Mouse (Mus musculus) bone marrow, adult 2 months (tissue): ENCODE measurements around the gene Rwdd3. TPM values are rescaled to one million over a fixed set of nuclear protein-coding genes. Genes with fewer than 3 reads are reported as not detected.

Source experiments
- H3K27ac ChIP-seq: fragments of 200-500 bp; 2 replicates; pipeline ENCODE4 v1.5.1; 2012; ENCODE audit warnings: low read depth, mild to moderate bottlenecking, control low read depth, inconsistent platforms, low read length; ENCODE audit not compliant: control insufficient read depth, poor library complexity, insufficient read depth
- H3K4me1 ChIP-seq: fragments of 200-500 bp; 2 replicates; pipeline ENCODE4 v1.6.1; 2011; ENCODE audit warnings: low read length; ENCODE audit not compliant: control insufficient read depth, insufficient read depth
- H3K4me3 ChIP-seq: fragments of 200-500 bp; replicated peaks from 2 replicates; pipeline ENCODE3; 2011; ENCODE audit warnings: mild to moderate bottlenecking, low read depth, low read length, control low read depth; ENCODE audit not compliant: control insufficient read depth
- CTCF ChIP-seq: fragments of 200-500 bp; IDR thresholded peaks from 2 replicates; pipeline ENCODE4 v1.5.1; 2011; ENCODE audit warnings: low read length, control low read depth; ENCODE audit not compliant: control insufficient read depth, insufficient read depth
- POLR2A ChIP-seq: fragments of 200-500 bp; IDR thresholded peaks from 2 replicates; pipeline ENCODE4 v1.6.1; 2011; ENCODE audit warnings: low read depth, mild to moderate bottlenecking, control low read depth, low read length, borderline replicate concordance; ENCODE audit not compliant: control insufficient read depth
- WGBS: fragments of 180-500 bp; shearing (Covaris S2); methylation state at CpG from one replicate; pipeline ENCODE4 v1.1.7; 2018; 5-methylcytosine and 5-hydroxymethylcytosine counted together
- polyA plus RNA-seq: library from polyadenylated mRNA; stranded (reverse); fragments of >200 nt; gene quantifications from 2 replicates; pipeline ENCODE4 v1.2.4, GENCODE M21; 2011; ENCODE audit warnings: low replicate concordance; ENCODE audit not compliant: missing spikeins, insufficient read depth, insufficient read length

The Rwdd3 gene
- polyA plus RNA-seq, 1 experiment, result 4.8 TPM

DNA sequence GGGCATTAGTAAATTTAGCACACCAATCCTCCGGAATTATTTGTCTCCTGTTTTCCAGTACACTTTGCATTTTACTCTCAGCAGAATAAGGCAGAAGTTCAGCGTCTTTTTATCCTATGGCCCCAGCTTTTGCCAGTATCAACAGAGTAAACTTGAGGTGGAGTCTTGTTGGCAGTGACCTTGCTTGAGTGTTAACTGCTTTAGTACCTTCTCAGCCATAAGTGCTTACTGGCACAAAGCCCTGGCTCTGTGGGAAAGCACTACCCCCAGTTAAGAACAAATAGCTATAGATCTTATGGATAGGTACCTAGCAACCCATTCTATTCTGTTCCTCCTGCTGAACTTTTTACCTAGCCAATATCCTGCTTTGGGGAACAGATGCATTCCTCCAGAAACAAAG is 17.7 kb upstream of the Rwdd3 start:
- no peaks in the 10 kb centered on the region for H3K4me1 ChIP-seq
- TF ChIP-seq CTCF (no peak), POLR2A (no peak)
- 77% methylated on average over 2 of the region's 2 CpGs for WGBS
- no peak overlapping the region for H3K4me3 ChIP-seq
- no peak overlapping the region for H3K27ac ChIP-seq

GRCm38 (mm10) chr3:121187510-121187909 is 16.0 kb upstream of the Rwdd3 start:
- TF ChIP-seq CTCF, result no peak
- TF ChIP-seq POLR2A, result no peak
- no peak overlapping the region for H3K4me3 ChIP-seq
- H3K4me1 ChIP-seq, result no peaks in the 10 kb centered on the region
- 90% methylated on average over 7 of the region's 7 CpGs for WGBS
- H3K27ac ChIP-seq, result no peak overlapping the region

DNA sequence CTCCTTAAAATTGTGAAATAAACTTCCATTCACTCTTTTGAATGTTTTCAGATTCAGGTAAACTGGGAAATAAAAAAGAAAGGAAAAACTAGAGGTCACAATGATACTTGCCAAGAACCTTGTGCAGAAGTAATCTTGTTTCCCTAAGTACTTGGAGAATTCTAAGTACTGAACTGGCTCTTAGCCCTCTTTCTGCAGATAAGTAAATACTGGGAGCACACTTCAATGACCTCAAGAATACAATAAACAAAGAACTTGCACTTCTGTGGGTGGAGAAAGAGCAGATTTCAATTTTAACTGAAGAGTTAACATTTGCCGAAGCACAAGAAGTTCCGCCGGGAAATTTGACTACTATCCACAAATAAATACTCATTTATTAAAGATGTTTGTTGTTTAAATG is 15.4 kb upstream of the Rwdd3 start:
- no peak overlapping the region for H3K27ac ChIP-seq

GRCm38 (mm10) chr3:121185197-121185596 is 13.7 kb upstream of the Rwdd3 start:
- TF ChIP-seq CTCF, result no peak
- no peak for TF ChIP-seq POLR2A
- Histone ChIP-seq H3K27ac (no peak overlapping the region), H3K4me3 (no peak overlapping the region), H3K4me1 (no peaks in the 10 kb centered on the region)
- 50% methylated on average over 3 of the region's 3 CpGs for WGBS

More for the DNA sequence above, 15.4 kb upstream of the Rwdd3 start:
- whole genome bisulfite sequencing, result 98% methylated on average over 3 of the region's 3 CpGs
- H3K4me1 ChIP-seq, result no peaks in the 10 kb centered on the region
- TF ChIP-seq POLR2A (no peak), CTCF (no peak)
- no peak overlapping the region for H3K4me3 ChIP-seq

- Histone ChIP-seq H3K4me1 (no peaks in the 10 kb centered on the region), H3K27ac (no peak overlapping the region), H3K4me3 (no peak overlapping the region)
- WGBS, result 89% methylated on average over 1 of the region's 1 CpGs
- TF ChIP-seq POLR2A (no peak), CTCF (no peak)
Observed at GRCm38 (mm10) chr3:121176011-121176410, 4.5 kb upstream of the Rwdd3 start.

DNA sequence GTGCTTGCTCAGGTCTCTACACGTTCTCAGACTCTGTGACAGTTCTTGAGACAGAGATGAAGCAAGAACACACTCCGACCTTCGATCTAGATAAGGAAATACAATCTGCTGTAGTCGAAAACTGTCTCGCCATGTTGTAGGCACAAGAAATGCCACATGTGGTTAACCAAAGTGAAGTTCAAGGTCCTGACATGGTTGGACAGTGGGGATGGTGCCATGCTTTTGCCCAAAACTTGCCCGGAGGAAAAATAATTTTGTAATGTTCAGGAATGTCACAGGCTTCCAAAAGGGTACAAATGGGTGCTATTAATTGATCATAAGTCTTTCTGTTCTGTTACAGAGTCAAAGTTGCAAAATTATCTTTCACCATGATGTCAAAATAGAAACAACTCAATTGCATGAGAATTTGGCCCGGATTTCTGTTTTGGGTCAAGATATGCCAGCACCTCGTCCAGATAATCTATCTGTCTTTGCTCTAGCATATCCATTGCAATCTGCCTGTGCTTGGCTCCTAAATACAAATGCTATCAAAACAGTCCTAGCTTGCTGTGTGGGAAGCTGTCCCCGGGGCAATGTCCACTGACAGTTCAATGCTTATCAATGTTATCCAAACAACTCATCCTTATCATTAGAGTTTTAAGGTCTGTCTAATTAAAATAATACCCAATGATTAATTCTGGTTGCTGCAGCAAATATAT is 2.9 kb upstream of the Rwdd3 start:
- 36% methylated on average over 9 of the region's 9 CpGs for WGBS
- no peak overlapping the region for H3K4me3 ChIP-seq
- TF ChIP-seq CTCF (no peak), POLR2A (no peak)
- no peaks in the 10 kb centered on the region for H3K4me1 ChIP-seq
- no peak overlapping the region for H3K27ac ChIP-seq

DNA sequence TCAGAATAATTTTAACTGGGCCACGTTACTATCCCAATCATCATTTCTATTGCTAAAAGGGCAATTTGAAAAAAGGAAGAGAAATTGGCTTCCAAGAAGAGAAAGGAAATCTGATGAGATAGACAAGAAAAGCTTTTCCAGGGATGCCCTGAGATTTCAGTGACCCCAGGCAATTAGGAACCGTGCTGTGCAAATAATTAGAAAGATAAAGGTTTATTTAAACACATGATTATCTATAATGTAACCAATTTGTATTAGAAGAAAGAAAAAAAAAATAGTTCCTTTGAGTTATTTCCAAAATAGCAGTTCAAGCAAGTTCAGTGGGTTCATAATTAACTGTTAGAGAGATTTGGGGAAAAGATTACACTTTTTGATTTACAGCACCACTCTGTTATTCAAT is 1.2 kb upstream of the Rwdd3 start:
- H3K4me1 ChIP-seq, result no peaks in the 10 kb centered on the region
- no peak overlapping the region for H3K4me3 ChIP-seq
- no peak overlapping the region for H3K27ac ChIP-seq
- 82% methylated on average over 2 of the region's 2 CpGs for WGBS
- TF ChIP-seq CTCF, result no peak
- no peak for TF ChIP-seq POLR2A

GRCm38 (mm10) chr3:121171872-121172265 is 374 bp upstream of the Rwdd3 start:
- Histone ChIP-seq H3K4me3 (peak overlapping the region; percentile 41), H3K4me1 (no peaks in the 10 kb centered on the region), H3K27ac (no peak overlapping the region)
- WGBS, result 29% methylated on average over 6 of the region's 6 CpGs
- TF ChIP-seq POLR2A, result no peak
- no peak for TF ChIP-seq CTCF

- no peak overlapping the region for H3K27ac ChIP-seq
- no peak overlapping the region for H3K4me3 ChIP-seq
- WGBS, result 30% methylated on average over 7 of the region's 7 CpGs
- TF ChIP-seq CTCF, result no peak
- TF ChIP-seq POLR2A, result no peak
- no peaks in the 10 kb centered on the region for H3K4me1 ChIP-seq
Observed at GRCm38 (mm10) chr3:121170631-121171030, 864 bp downstream of the Rwdd3 start.
